Mouse (Mus musculus): ENCODE data around the gene Fcna.
A peak's percentile ranks its signal among the peaks of the same experiment; 100 is the strongest.

The Fcna gene

DNA sequence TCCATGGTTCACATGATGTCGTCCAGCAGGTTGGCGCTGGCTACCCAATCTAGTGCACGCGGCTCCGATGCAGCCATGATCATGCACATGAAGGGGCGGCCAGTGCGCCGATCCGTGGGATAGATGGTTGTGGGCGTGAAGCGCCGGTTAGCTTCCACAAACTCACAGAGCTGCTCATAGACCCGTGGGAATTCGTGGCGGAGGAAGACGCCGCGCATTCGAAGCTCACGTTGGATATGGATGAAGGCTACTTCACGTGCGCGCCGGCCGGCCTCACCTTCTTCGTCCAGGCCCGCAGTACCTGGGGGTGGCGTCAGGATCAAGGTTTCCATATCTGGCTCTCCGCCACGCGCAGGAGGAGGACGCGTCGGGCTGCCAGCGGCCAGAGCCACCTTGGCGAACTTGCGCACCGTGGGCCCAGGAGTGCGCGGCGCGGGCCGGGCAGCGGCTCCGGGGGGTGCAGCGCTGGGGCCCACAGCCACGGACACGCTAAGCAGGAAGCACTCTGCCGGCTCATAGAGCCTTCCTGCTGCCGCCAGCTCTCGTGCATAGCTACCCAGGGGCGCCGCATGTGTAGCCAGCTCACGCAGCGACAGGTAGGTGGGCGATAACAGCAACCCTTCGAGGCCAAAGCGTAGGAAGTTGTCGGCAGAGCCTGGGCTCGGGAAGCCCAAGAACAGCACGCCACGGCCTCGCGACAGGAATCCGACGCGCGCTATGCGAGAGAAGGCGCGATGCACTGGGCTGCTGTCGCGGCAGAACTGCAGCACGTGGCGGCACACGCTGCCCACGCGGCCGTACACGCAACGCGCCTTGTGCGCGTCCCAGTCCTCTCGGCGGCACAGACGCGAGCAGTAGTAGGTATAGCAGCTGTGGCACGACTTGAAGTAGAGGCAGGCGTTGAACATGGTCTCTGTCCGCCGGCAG is 50.6 kb downstream of the Fcna start:
- peak; percentile 59 for DNase-seq

- peak; percentile 33 for DNase-seq
Measured at GRCm38 (mm10) chr2:25576028-25576850, 51.6 kb downstream of the Fcna start.

GRCm38 (mm10) chr2:25575432-25576027 is 52.3 kb downstream of the Fcna start:
- DNase-seq: peak; percentile 66

Measured in cerebellum, adult 11 months (tissue).